ENCODE assay signal across 26 mouse cellular contexts in the genomic region with DNA sequence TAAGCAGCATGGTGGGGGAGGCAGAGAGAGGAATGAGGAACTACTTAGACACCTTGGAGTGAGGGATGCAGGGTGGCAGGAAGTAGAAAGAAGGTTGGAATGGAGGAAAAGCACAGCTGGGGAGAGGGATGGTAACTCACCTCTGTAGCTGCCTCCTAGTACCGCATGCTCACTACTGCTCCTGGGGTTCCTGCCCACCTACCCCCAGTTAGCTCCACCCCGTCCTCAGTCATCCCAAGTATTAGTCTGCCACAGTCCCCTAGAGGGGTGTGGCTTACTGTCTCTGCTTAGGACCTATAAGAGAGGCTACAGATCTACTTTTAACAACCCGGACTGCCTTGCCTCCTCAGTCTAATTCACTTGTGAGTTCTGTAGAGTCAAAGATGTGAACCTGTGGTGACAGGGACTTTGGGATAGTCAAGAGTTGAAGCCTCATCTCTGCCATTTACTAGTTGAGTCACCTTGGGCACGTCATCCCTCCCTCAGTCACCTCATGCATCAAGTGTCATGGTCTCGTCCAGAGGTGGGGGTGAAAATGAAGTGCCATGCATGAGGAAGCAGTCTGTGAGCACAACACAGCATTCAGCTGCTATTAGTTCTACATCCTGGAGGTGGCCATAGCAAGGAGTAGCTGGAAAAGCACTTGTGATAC. TPM values are rescaled to one million over a fixed set of nuclear protein-coding genes. Genes with fewer than 3 reads are reported as not detected.
DNase-seq lines count a peak whose midpoint lies in the region; ATAC-seq and TF ChIP-seq lines count a peak whose summit lies in the region.
"Had no signal": no experiment of that assay in that cellular context is flagged by ENCODE, and none has a peak within 500 bp of the region (broad histone marks: within the 10 kb centered on the region; RNA-seq: fewer than 3 reads in every experiment).

No protein-coding gene starts in this region.

- TF ChIP-seq POLR2A in spleen, adult 2 months (IDR thresholded peaks at IDR 0.05; ENCODE audit: low read depth, low read length): no peak

- H3K4me2 ChIP-seq in kidney, postnatal 0 days (ENCODE audit: low read length): no peak overlapping the region
- H3K4me2 ChIP-seq: heart, embryonic 12.5 days; hindbrain, embryonic 12.5 days; midbrain, embryonic 12.5 days had no signal

- no peaks in the 10 kb centered on the region for H3K27me3 ChIP-seq in kidney, postnatal 0 days (ENCODE audit: insufficient read depth, low read length)
- no peaks in the 10 kb centered on the region for H3K27me3 ChIP-seq in spleen, adult 2 months (ENCODE audit: control insufficient read depth, insufficient read depth, low read length)
- no peaks in the 10 kb centered on the region for H3K27me3 ChIP-seq in forebrain, embryonic 10.5 days (ENCODE audit: poor library complexity, severe bottlenecking)
- H3K27me3 ChIP-seq: hindbrain, embryonic 12.5 days; midbrain, embryonic 12.5 days had no signal

- no peak for ATAC-seq in kidney, postnatal 0 days (replicated peaks; ENCODE audit: low FRiP score, low read depth)
- ATAC-seq: inflammation-experienced regulatory T-cells, adult 6 months had no signal

- no peak for DNase-seq in kidney, postnatal 0 days (ENCODE audit: low spot score)
- no peak for DNase-seq in kidney, adult 8-10 months
- DNase-seq in spleen, adult 2 months (ENCODE audit: low read depth in 1 of 2, low spot score in 2 of 2): no peak
- no peak for DNase-seq in spleen, postnatal 14 days (ENCODE audit: low spot score in 2 of 2)
- DNase-seq in R1 (ENCODE audit: low read depth, low spot score): peak; percentile 71
- DNase-seq in ovary, postnatal 10 days (ENCODE audit: low spot score): no peak
- no peak for DNase-seq in forebrain, embryonic 10.5 days (ENCODE audit: extremely low spot score, low spot score)
- DNase-seq in gastrocnemius, adult 8-10 months (ENCODE audit: low spot score in 2 of 2): no peak
- DNase-seq: adrenal gland, adult 8-10 months; cerebellum, adult 11 months; cerebellum, postnatal 14 days; embryo, embryonic 11 days; heart, postnatal 14 days; kidney, adult 9 months; kidney, postnatal 4 days; layer of hippocampus, adult 9-11 months; left cerebral cortex, postnatal 4 days; liver; thymus, adult 18-20 months had no signal

- peak; percentile 23; the same call in 1 of the 2 replicates for TF ChIP-seq CTCF in kidney, postnatal 0 days (IDR thresholded peaks at IDR 0.05; ENCODE audit: low read depth)
- TF ChIP-seq CTCF in spleen, adult 2 months (IDR thresholded peaks at IDR 0.05; ENCODE audit: extremely low read depth, insufficient read depth, insufficient read length, insufficient replicate concordance): no peak

- WGBS in kidney, postnatal 0 days: 35% methylated on average over 5 of the region's 5 CpGs
- 47% methylated on average over 5 of the region's 5 CpGs for WGBS in spleen, adult 2 months
- WGBS in forebrain, embryonic 10.5 days: 65% methylated on average over 5 of the region's 5 CpGs

- H3K9ac ChIP-seq in kidney, postnatal 0 days (ENCODE audit: low read depth, low read length): no peak overlapping the region
- H3K9ac ChIP-seq: heart, embryonic 12.5 days; hindbrain, embryonic 12.5 days; midbrain, embryonic 12.5 days had no signal

- no peaks in the 10 kb centered on the region for H3K9me3 ChIP-seq in kidney, postnatal 0 days (replicated peaks; ENCODE audit: low read length)
- no peaks in the 10 kb centered on the region for H3K9me3 ChIP-seq in forebrain, embryonic 10.5 days
- H3K9me3 ChIP-seq: heart, embryonic 12.5 days; hindbrain, embryonic 12.5 days; midbrain, embryonic 12.5 days had no signal

- H3K4me1 ChIP-seq in kidney, postnatal 0 days (replicated peaks; ENCODE audit: insufficient read depth, low read length): peaks cover 6% of the 10 kb centered on the region
- peaks cover 15% of the 10 kb centered on the region for H3K4me1 ChIP-seq in spleen, adult 2 months (ENCODE audit: control insufficient read depth, insufficient read depth, insufficient read length)
- H3K4me1 ChIP-seq in forebrain, embryonic 10.5 days: peaks cover 26% of the 10 kb centered on the region

- H3K4me3 ChIP-seq in kidney, postnatal 0 days (replicated peaks; ENCODE audit: low read depth, low read length): no peak overlapping the region
- no peak overlapping the region; the same call in 1 of the 2 replicates for H3K4me3 ChIP-seq in spleen, adult 2 months (ENCODE audit: extremely low read depth, insufficient read depth, insufficient read length)
- no peak overlapping the region for H3K4me3 ChIP-seq in forebrain, embryonic 10.5 days
- H3K4me3 ChIP-seq: heart, embryonic 12.5 days; hindbrain, embryonic 12.5 days; left cerebral cortex, adult 2 months; midbrain, embryonic 12.5 days had no signal

- no peak overlapping the region for H3K27ac ChIP-seq in kidney, postnatal 0 days
- peak overlapping the region; percentile 24; the same call in 1 of the 2 replicates for H3K27ac ChIP-seq in spleen, adult 2 months (ENCODE audit: insufficient read depth, low read length)
- no peak overlapping the region for H3K27ac ChIP-seq in forebrain, embryonic 10.5 days
- H3K27ac ChIP-seq: hindbrain, embryonic 12.5 days; left cerebral cortex, adult 2 months; midbrain, embryonic 12.5 days had no signal

- no peaks in the 10 kb centered on the region for H3K36me3 ChIP-seq in kidney, postnatal 0 days (ENCODE audit: insufficient read depth, low read length)
- H3K36me3 ChIP-seq in spleen, adult 2 months (ENCODE audit: control insufficient read depth, insufficient read depth, low read length): no peaks in the 10 kb centered on the region
- H3K36me3 ChIP-seq in forebrain, embryonic 10.5 days (replicated peaks): no peaks in the 10 kb centered on the region
- H3K36me3 ChIP-seq: heart, embryonic 12.5 days; hindbrain, embryonic 12.5 days; midbrain, embryonic 12.5 days had no signal

RNA-seq across cellular contexts. Expression of gene Kmt2b, which starts 4.4 kb away (rescaled TPM):
- polyA plus RNA-seq in kidney, postnatal 0 days (2015; fragmentation: Nextera tagmentation; extraction: Ambion mirVana): 4.9 and 5.9 TPM in 2 replicates
- polyA plus RNA-seq in spleen, adult 2 months (2012; rRNA removed): 59.7 and 71.7 TPM in 2 replicates
- 10.1 and 10.4 TPM in 2 replicates for polyA plus RNA-seq in forebrain, embryonic 10.5 days (2016; fragmentation: Nextera tagmentation; extraction: Ambion mirVana)
- 10 to 100 TPM; 10.9 to 15.2 (median 13.0) TPM for total RNA-seq in gastrocnemius, adult 8-10 months (2022)

RNA-seq across cellular contexts. Expression of gene Zbtb32, which starts 5.8 kb away (rescaled TPM):
- polyA plus RNA-seq in kidney, postnatal 0 days (2015; fragmentation: Nextera tagmentation; extraction: Ambion mirVana): 0.92 and 1.6 TPM in 2 replicates
- 10.2 and 10.3 TPM in 2 replicates for polyA plus RNA-seq in spleen, adult 2 months (2012; rRNA removed)
- 0.09 and 0.20 TPM in 2 replicates for polyA plus RNA-seq in forebrain, embryonic 10.5 days (2016; fragmentation: Nextera tagmentation; extraction: Ambion mirVana)
- total RNA-seq in gastrocnemius, adult 8-10 months (2022): not detected
- total RNA-seq: gastrocnemius, adult 18-20 months; granulocyte monocyte progenitor cell, adult 5-6 weeks; heart, postnatal 14 days; left cerebral cortex, adult 2 months; left cerebral cortex, postnatal 4 days had no signal

RNA-seq across cellular contexts. Expression of gene Upk1a, which starts 19.7 kb away (rescaled TPM):
- polyA plus RNA-seq in kidney, postnatal 0 days (2015; fragmentation: Nextera tagmentation; extraction: Ambion mirVana): 35.5 and 48.6 TPM in 2 replicates
- 0.88 and 1.2 TPM in 2 replicates for polyA plus RNA-seq in spleen, adult 2 months (2012; rRNA removed)
- 0.68 and 0.71 TPM in 2 replicates for polyA plus RNA-seq in forebrain, embryonic 10.5 days (2016; fragmentation: Nextera tagmentation; extraction: Ambion mirVana)
- total RNA-seq in gastrocnemius, adult 8-10 months (2022): under 1 TPM in 1 of 4 experiments, not detected in 3; 0.20 TPM
- total RNA-seq: gastrocnemius, adult 18-20 months; granulocyte monocyte progenitor cell, adult 5-6 weeks had no signal

RNA-seq across cellular contexts. Expression of gene Igflr1, which starts 27.7 kb away (rescaled TPM):
- 2.4 and 2.5 TPM in 2 replicates for polyA plus RNA-seq in kidney, postnatal 0 days (2015; fragmentation: Nextera tagmentation; extraction: Ambion mirVana)
- 17.0 and 19.0 TPM in 2 replicates for polyA plus RNA-seq in spleen, adult 2 months (2012; rRNA removed)
- polyA plus RNA-seq in forebrain, embryonic 10.5 days (2016; fragmentation: Nextera tagmentation; extraction: Ambion mirVana): 5.9 and 7.1 TPM in 2 replicates
- total RNA-seq in gastrocnemius, adult 8-10 months (2022): under 1 TPM; 0.31 to 0.85 (median 0.65) TPM

RNA-seq across cellular contexts. Expression of gene Psenen, which starts 29.5 kb away (rescaled TPM):
- 190 TPM in 2 replicates for polyA plus RNA-seq in kidney, postnatal 0 days (2015; fragmentation: Nextera tagmentation; extraction: Ambion mirVana)
- 85.2 and 86.9 TPM in 2 replicates for polyA plus RNA-seq in spleen, adult 2 months (2012; rRNA removed)
- polyA plus RNA-seq in forebrain, embryonic 10.5 days (2016; fragmentation: Nextera tagmentation; extraction: Ambion mirVana): 124 and 126 TPM in 2 replicates
- 100 to 1,000 TPM; 140 to 149 (median 146) TPM for total RNA-seq in gastrocnemius, adult 8-10 months (2022)

Comparison
In these comparisons a context has a peak if more than half of its experiments do, and no peak if none do; other contexts are left out.
1. RNA of gene Upk1a, which starts 19.7 kb away (polyA plus RNA-seq): 35.5 to 48.6 TPM in kidney, postnatal 0 days; 0.88 to 1.2 TPM in spleen, adult 2 months and 0.68 to 0.71 TPM in forebrain, embryonic 10.5 days; every median in the first group is over 10 times any median in the second.